Mouse (Mus musculus) heart, adult 2 months (tissue): ENCODE data around the gene Gm5447. TPM values are rescaled to one million over a fixed set of nuclear protein-coding genes. Genes with fewer than 3 reads are reported as not detected.

Source experiments
- DNase-seq, 2 experiments: peaks; one replicate each; pipeline ENCODE4 v3.0.0; 2021
- H3K27ac ChIP-seq: fragments of 200-600 bp; 2 replicates; pipeline ENCODE4 v1.8.1; 2022
- H3K27me3 ChIP-seq: fragments of 200-500 bp; 2 replicates; pipeline ENCODE4 v1.6.1; 2012; ENCODE audit warnings: mild to moderate bottlenecking, low read length, inconsistent platforms, mixed read lengths; ENCODE audit not compliant: control insufficient read depth, insufficient read depth
- H3K36me3 ChIP-seq: fragments of 200-500 bp; 2 replicates; pipeline ENCODE4 v1.6.1; 2012; ENCODE audit warnings: low read length, inconsistent platforms; ENCODE audit not compliant: control insufficient read depth, insufficient read depth
- H3K4me1 ChIP-seq: fragments of 200-500 bp; 2 replicates; pipeline ENCODE4 v1.6.1; 2011; ENCODE audit warnings: low read length; ENCODE audit not compliant: control insufficient read depth, insufficient read depth
- H3K4me3 ChIP-seq: fragments of 200-600 bp; 2 replicates; pipeline ENCODE4 v1.8.1; 2022
- H3K79me2 ChIP-seq: fragments of 200-500 bp; replicated peaks from 2 replicates; pipeline ENCODE4 v1.6.1; 2012; ENCODE audit warnings: mild to moderate bottlenecking, inconsistent platforms, low read length, moderate library complexity, mixed read lengths; ENCODE audit not compliant: control insufficient read depth, insufficient read depth
- H3K9ac ChIP-seq: fragments of 200-500 bp; 2 replicates; pipeline ENCODE4 v1.6.1; 2012; ENCODE audit warnings: low read depth, mild to moderate bottlenecking, control low read depth, inconsistent platforms, low read length, mixed read lengths
- CTCF ChIP-seq: fragments of 200-600 bp; IDR thresholded peaks from 2 replicates; pipeline ENCODE4 v1.8.1; 2022; ENCODE audit warnings: antibody characterized with exemption, mild to moderate bottlenecking, moderate library complexity
- EP300 ChIP-seq: fragments of 200-500 bp; IDR thresholded peaks from 2 replicates; pipeline ENCODE4 v1.6.1; 2011; ENCODE audit warnings: low read depth, low read length, control low read depth; ENCODE audit not compliant: insufficient read depth
- POLR2A ChIP-seq: fragments of 200-500 bp; IDR thresholded peaks from 2 replicates; pipeline ENCODE4 v1.6.1; 2011; ENCODE audit warnings: mild to moderate bottlenecking, low read depth, low read length, control low read depth; ENCODE audit not compliant: insufficient read depth
- WGBS: fragments of 180-500 bp; shearing (Covaris S2); methylation state at CpG from one replicate; pipeline ENCODE4 v1.1.7; 2018; 5-methylcytosine and 5-hydroxymethylcytosine counted together
- intact Hi-C: fragments of 180-260 bp; cut with DNase I; formaldehyde crosslinking; loops from one replicate; pipeline ENCODE4 v1.15.1; 2025
- polyA plus RNA-seq: library from polyadenylated mRNA; depleted of rRNA; stranded (reverse); fragments of >200 nt; gene quantifications from 2 replicates; pipeline ENCODE4 v1.2.3, GENCODE M21; 2012
- total RNA-seq, 2 experiments: library from RNA; stranded (reverse); gene quantifications; 2 replicates each; pipeline ENCODE4 v1.2.3; 2021

Gm5447 gene
- total and polyA plus RNA-seq, 3 experiments: not detected

GRCm38 (mm10) chr13:30976536-30977084 is 2.6 kb downstream of the Gm5447 start:
- 49% methylated on average over 8 of the region's 8 CpGs for WGBS
- no peaks in the 10 kb centered on the region; the same call in 1 of the 2 replicates for H3K4me1 ChIP-seq
- intact Hi-C loops: no loop called here

GRCm38 (mm10) chr13:30978224-30978623 is 4.2 kb downstream of the Gm5447 start:
- H3K27ac ChIP-seq: no peak overlapping the region
- no peak overlapping the region for H3K4me3 ChIP-seq
- no peak for TF ChIP-seq POLR2A
- no peak for TF ChIP-seq CTCF
- no peak for TF ChIP-seq EP300
- H3K27me3 ChIP-seq: peaks cover 2% of the 10 kb centered on the region
- H3K36me3 ChIP-seq: no peaks in the 10 kb centered on the region
- WGBS: 63% methylated on average over 4 of the region's 4 CpGs
- no peak for DNase-seq
- no peak overlapping the region for H3K9ac ChIP-seq
- no peaks in the 10 kb centered on the region for H3K79me2 ChIP-seq
- intact Hi-C loops: no loop called here
- H3K4me1 ChIP-seq: no peaks in the 10 kb centered on the region

More at GRCm38 (mm10) chr13:30976536-30977084, 2.6 kb downstream of the Gm5447 start:
- Histone ChIP-seq H3K36me3 (peaks cover 2% of the 10 kb centered on the region; the same call in 1 of the 2 replicates), H3K9ac (no peak overlapping the region), H3K79me2 (no peaks in the 10 kb centered on the region), H3K27ac (no peak overlapping the region), H3K27me3 (peaks cover 2% of the 10 kb centered on the region), H3K4me3 (no peak overlapping the region)
- DNase-seq: no peak
- TF ChIP-seq POLR2A: no peak
- no peak for TF ChIP-seq CTCF
- no peak for TF ChIP-seq EP300

DNA sequence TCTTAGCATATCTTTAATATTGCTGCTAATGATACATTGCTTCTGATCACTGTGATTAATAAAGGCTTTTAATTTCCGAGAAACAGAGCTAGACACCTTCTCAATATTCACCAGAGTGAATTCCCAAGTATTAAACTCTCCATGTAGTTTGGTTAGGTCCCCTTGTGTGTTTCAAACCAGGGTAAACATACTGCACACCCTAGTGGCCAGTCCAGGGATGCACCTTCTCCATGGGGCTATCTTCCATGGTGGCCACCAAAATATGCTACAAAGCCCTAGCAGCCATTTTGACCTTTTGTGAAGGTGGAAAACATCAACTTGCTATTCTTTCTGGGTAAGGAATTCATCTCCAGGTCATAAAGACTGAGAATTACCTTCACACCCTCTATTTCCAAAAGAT is 7.7 kb downstream of the Gm5447 start:
- peaks cover 2% of the 10 kb centered on the region for H3K27me3 ChIP-seq
- H3K4me1 ChIP-seq: no peaks in the 10 kb centered on the region
- peak; percentile 39 to 48 for DNase-seq
- H3K9ac ChIP-seq: no peak overlapping the region
- H3K27ac ChIP-seq: no peak overlapping the region
- no peaks in the 10 kb centered on the region for H3K79me2 ChIP-seq
- WGBS: 47% methylated on average over 1 of the region's 1 CpGs
- no peak for TF ChIP-seq POLR2A
- peak; percentile 93 for TF ChIP-seq CTCF
- H3K36me3 ChIP-seq: no peaks in the 10 kb centered on the region
- no peak overlapping the region for H3K4me3 ChIP-seq
- intact Hi-C loops: loop anchor here (2.0 to 5.0 kb wide), 4 partner anchors 79 to 414 kb away; partner anchors contain the start of gene Dusp22

- TF ChIP-seq EP300 (no peak), CTCF (no peak), POLR2A (no peak)
- WGBS: 6% methylated on average over 13 of the region's 13 CpGs
- no peak for DNase-seq
- H3K9ac ChIP-seq: peak overlapping the region; percentile 90
- intact Hi-C loops: loop anchor here (5.0 kb wide), 1 partner anchor 438 kb away; the partner anchor contains the start of gene Uqcrfs1
- H3K27ac ChIP-seq: peak overlapping the region; percentile 81
- H3K4me3 ChIP-seq: peak overlapping the region; percentile 63
- no peaks in the 10 kb centered on the region for H3K36me3 ChIP-seq
- no peaks in the 10 kb centered on the region for H3K4me1 ChIP-seq
- no peaks in the 10 kb centered on the region for H3K27me3 ChIP-seq
- no peaks in the 10 kb centered on the region for H3K79me2 ChIP-seq
These were observed 11.2 kb downstream of the Gm5447 start for GRCm38 (mm10) chr13:30985275-30985597.

GRCm38 (mm10) chr13:30985598-30986466 is 11.8 kb downstream of the Gm5447 start:
- no peaks in the 10 kb centered on the region for H3K27me3 ChIP-seq
- TF ChIP-seq EP300 (no peak), POLR2A (0 out of 2 replicates have a peak, but pooled peaks have one; percentile 27)
- DNase-seq: peak; percentile 70 to 72
- peak overlapping the region; percentile 90 for H3K9ac ChIP-seq
- peak overlapping the region; percentile 81 for H3K27ac ChIP-seq
- no peaks in the 10 kb centered on the region for H3K79me2 ChIP-seq
- no peaks in the 10 kb centered on the region for H3K4me1 ChIP-seq
- WGBS: 7% methylated on average over 27 of the region's 27 CpGs
- intact Hi-C loops: loop anchor here (5.0 kb wide), 1 partner anchor 439 kb away; the partner anchor contains the start of gene Uqcrfs1
- H3K36me3 ChIP-seq: no peaks in the 10 kb centered on the region
- peak overlapping the region; percentile 63 for H3K4me3 ChIP-seq
